Mouse (Mus musculus): Measurements from ENCODE around the gene Gm36245.
"Not testable (repeated sequence)": the region's sequence is repeated elsewhere in the genome, so short reads cannot be mapped to it uniquely, and the experiment has no call there.

The Gm36245 gene

DNA sequence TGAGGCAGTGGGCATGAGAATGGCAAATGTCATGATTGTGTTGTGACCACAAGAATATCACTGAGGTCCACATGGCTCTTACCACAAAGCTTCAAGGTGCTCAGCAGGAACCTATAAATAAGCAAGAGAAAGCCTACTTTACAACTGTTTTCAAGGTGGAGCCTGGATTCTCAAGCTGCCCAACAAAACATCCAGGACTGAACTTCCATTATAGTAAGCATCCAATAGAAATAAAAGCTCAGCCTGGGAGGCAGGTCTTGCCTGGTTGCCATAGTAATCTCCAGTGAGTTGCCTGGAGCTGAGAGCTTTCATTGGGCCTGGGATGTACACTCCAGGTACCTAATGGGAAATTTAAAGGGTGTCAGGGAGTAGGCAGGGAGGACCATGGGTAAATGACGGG is at the start of gene Gm36245:
Gene Gm36245, plus strand, starts transcription at position 301 of the 400 bp plus-strand sequence.
- DNase-seq: no peak

DNA sequence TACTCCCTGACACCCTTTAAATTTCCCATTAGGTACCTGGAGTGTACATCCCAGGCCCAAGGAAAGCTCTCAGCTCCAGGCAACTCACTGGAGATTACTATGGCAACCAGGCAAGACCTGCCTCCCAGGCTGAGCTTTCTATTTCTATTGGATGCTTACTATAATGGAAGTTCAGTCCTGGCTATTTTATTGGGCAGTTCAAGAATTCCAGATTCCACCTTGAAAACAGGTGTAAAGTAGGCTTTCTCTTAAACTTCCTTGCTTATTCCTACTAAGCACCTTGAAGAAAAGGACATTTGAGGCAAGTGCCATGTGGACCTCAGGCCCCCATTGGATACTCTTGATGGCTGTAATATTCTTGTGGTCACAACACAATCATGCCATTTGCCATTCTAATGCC is 37.3 kb upstream of the Gm36245 start, which contains the start of gene 1700025B11Rik:
Gene 1700025B11Rik, minus strand, starts transcription at position 101 of the 400 bp plus-strand sequence.
- no peak for DNase-seq

- no peak for DNase-seq
Observed at GRCm38 (mm10) chr15:77563219-77563618, 35.8 kb upstream of the Gm36245 start.

DNA sequence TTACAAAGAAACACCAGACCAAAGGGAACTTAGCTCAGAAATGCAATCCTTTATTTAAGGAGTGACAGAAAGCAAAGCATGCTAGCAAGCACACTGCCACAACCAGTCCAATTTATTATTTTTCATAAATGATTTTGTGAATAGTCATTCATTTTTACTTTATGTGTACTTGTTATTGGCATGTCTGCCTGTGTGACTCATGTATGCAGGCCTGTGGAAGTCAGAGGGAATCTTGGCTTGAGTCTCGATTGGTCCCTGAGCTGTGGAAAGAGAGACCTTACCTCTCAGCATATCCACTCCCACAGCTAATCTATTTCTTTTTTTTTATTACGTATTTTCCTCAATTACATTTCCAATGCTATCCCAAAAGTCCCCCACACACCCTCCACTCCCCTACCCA is 20.3 kb upstream of the Gm36245 start:
- no peak for DNase-seq

DNA sequence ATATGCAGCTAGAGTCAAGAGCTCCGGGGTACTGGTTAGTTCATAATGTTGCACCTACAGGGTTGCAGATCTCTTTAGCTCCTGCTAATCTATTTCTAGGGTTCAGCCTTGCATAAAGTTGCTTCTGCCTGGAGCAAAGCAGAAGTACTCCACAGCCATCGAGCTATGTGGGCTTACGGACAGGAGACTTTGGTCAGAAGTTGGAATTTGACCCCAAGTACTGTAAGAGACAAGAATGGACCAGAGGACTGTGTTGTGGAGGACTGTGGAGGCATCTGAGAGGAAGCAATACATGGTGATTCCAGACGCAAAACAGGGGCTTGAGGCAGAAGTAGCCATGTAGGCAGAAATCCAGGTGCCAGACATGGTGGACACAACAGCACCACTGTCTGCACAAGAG is 19.7 kb upstream of the Gm36245 start:
- no peak for DNase-seq

GRCm38 (mm10) chr15:77581681-77582080 is 17.4 kb upstream of the Gm36245 start:
- peak; percentile 9 for DNase-seq

- DNase-seq: no peak
Observed at GRCm38 (mm10) chr15:77587026-77587425, 12.0 kb upstream of the Gm36245 start.

GRCm38 (mm10) chr15:77588981-77589380 is 10.1 kb upstream of the Gm36245 start:
- no peak for DNase-seq

DNA sequence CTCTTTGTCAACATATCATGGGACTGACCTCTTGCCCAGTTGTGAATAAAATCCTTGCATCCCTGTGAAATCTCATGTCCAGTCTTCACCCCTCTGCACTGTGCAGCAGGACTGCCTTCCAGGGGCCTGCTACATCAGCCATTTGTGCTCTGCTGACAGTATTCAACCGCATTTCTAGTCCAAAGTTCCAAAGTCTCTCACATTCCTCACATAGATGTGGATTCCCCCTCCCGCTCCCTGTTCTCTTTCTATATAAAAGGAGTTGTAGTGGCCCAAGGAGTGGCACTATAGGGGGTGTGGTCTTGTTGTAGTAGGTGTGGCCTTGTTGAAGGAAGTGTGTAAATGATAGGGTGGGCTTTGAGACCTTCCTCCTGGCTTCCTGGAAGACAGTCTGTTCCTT is 8.2 kb upstream of the Gm36245 start:
- no peak for DNase-seq

DNA sequence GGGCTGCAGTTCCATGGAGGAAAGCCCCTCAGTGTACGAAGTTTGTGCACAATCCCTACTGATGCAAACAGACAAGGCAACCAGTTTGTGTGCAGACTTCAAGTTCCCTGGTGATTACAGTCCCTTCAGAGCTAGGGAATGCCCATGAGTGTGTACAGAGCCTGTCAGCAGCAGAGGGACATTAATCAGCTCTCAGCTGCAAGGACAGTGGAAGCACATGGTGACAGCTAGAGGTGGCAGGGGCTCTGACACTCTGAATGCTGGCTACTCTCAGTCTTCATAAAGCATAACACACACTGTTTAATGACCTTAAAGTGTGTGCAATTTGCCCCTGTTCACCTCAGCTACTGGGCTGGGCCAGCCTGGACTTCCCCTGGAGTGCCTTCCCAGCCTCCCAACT is 5.5 kb upstream of the Gm36245 start:
- DNase-seq: no peak

DNA sequence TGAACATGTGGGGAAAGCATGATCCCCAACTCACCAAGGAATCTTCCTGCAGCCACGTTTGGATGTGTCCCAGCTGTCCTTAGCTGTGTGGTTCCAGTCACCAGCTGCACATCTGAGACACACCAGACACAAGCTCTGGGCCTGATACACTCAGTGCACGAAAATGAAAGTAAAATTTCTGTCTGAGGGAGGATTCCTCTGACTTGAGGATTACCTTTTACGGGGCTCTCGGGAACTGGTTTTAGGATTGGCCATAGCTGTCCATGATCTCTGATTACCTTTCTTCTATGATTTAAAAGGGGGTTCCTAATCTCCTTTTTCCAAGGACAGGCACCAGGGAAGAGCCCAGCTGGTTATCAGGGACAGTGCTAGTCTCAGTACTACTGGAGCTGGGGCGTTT is 3.1 kb upstream of the Gm36245 start, which contains the start of gene Apol10b:
Gene Apol10b, minus strand, starts transcription at position 165 of the 400 bp plus-strand sequence.
- DNase-seq: no peak

GRCm38 (mm10) chr15:77598429-77598828 is 629 bp upstream of the Gm36245 start:
- no peak for DNase-seq

DNA sequence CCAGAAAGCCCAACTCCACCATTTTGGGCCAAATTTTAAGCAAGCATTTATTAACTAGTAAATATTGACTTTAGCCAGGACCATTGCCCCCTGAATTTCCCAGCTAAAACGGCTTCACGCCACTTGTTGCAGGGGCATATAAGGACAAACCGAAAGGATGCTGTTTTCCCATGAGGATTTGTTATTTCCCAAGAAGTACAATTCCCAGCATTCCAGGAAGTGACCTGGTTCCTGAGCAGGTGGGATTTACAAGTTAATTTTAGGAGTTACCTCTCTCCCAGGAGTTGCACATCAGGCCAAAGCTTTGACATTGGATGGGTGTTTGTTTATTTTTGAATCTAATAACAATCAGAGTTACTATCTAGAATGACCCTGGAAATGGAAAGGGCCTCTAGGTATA is 7.0 kb downstream of the Gm36245 start:
- no peak for DNase-seq

DNA sequence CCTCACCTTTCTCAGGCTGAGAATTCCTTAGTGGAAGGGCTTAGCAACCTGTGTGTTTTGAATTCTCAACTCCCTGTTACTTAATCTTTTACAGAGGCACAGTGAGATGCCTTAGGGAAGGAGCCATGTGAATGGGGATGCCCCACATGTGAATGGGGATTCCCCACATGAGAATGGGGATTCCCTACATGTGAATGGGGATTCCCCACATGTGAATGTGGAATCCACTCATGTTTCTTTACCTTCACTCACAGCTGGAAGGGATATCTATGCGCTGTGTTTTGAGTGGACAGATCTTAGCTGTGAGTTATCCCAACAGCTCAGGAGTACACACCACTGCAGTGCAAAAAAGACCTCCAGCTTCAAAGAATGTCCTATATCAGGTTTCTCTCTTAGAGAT is 25.7 kb downstream of the Gm36245 start:
- no peak for DNase-seq

- not testable (repeated sequence) for DNase-seq
Observed at GRCm38 (mm10) chr15:77626471-77626870, 27.4 kb downstream of the Gm36245 start.

- not testable (repeated sequence) for DNase-seq
Observed at GRCm38 (mm10) chr15:77628647-77629046, 29.6 kb downstream of the Gm36245 start.

DNA sequence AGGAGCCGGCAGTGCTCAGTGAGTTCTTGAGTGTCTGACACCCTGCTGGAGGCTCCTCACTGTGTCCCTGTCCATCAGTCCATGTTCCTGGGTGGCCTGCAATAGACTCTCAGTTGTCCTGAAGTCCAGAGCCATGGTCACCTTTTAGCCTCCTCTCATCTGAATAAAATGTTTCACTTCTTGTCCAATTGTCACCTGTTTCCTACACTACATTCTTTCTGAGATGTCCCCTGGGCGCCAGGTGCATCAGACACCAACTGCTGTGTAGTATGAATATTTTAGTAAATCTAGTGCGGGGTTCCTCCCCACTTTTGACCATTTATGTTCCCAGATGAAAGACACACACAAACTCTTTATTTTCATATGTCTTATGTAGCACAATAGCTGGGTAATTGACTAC is 30.8 kb downstream of the Gm36245 start:
- not testable (repeated sequence) for DNase-seq

- DNase-seq: not testable (repeated sequence)
Observed at GRCm38 (mm10) chr15:77643176-77643575, 44.1 kb downstream of the Gm36245 start, which contains the start of gene Apol11b. Gene Apol11b, minus strand, starts transcription at chr15:77643286.

DNA sequence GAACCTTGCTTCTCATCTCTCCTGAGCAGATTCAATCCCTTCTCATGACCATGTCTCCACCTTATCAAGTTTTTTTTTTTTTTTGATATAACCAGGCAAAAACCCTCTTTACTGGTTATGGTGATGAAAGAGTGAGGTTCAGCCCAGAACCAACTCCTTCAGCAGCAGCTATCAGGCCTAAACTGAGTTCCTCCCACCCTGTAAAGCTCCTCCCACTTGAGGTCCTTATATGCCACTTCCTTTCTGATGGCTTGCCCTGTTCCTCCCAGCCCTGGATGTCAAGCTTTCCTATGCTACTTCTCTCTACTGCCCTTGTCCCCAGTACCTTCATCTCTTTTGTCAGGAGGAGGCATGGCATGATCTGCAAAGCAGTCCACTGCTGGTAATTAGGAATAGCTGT is 52.1 kb downstream of the Gm36245 start:
- not testable (repeated sequence) for DNase-seq

All from right cerebral cortex, postnatal 14 days (tissue).